Mouse (Mus musculus) neural tube, embryonic 14.5 days (tissue): ENCODE results near the gene Kcnq1. TPM values are rescaled to one million over a fixed set of nuclear protein-coding genes. Genes with fewer than 3 reads are reported as not detected.

Experiments used
- ATAC-seq: fragments of 200-750 bp; cut with Nextera tagmentation; 2 replicates; pipeline ENCODE4 v1.8.0; 2017; ENCODE audit warnings: low read depth, mild to moderate bottlenecking, moderate TSS enrichment, moderate library complexity
- H3K27ac ChIP-seq: fragments of 300-500 bp; sonication (generic); 2 replicates; pipeline ENCODE4 v1.5.1; 2014; ENCODE audit warnings: low read depth, mild to moderate bottlenecking, control low read depth, low read length, moderate library complexity, mixed read lengths
- H3K27me3 ChIP-seq: fragments of 300-500 bp; sonication (generic); 2 replicates; pipeline ENCODE4 v1.6.1; 2014; ENCODE audit warnings: low read length; ENCODE audit not compliant: control insufficient read depth, insufficient read depth
- H3K36me3 ChIP-seq: fragments of 300-500 bp; sonication (generic); 2 replicates; pipeline ENCODE4 v1.6.1; 2014; ENCODE audit warnings: low read length, mixed read lengths; ENCODE audit not compliant: control insufficient read depth, insufficient read depth
- H3K4me1 ChIP-seq: fragments of 300-500 bp; sonication (generic); 2 replicates; pipeline ENCODE4 v1.6.1; 2014; ENCODE audit warnings: low read length; ENCODE audit not compliant: control insufficient read depth, insufficient read depth
- H3K4me2 ChIP-seq: fragments of 300-500 bp; sonication (generic); 2 replicates; pipeline ENCODE4 v1.6.1; 2014; ENCODE audit warnings: mild to moderate bottlenecking, low read depth, low read length, control low read depth
- H3K4me3 ChIP-seq: fragments of 300-500 bp; sonication (generic); 2 replicates; pipeline ENCODE4 v1.5.1; 2014; ENCODE audit warnings: low read depth, low read length, control low read depth, mixed read lengths
- H3K9ac ChIP-seq: fragments of 300-500 bp; sonication (generic); replicated peaks from 2 replicates; pipeline ENCODE4 v1.6.1; 2014; ENCODE audit warnings: low read depth, mild to moderate bottlenecking, control low read depth, low read length, mixed read lengths
- H3K9me3 ChIP-seq: fragments of 300-500 bp; sonication (generic); 2 replicates; pipeline ENCODE4 v1.6.1; 2016; ENCODE audit warnings: low read length; ENCODE audit not compliant: control insufficient read depth
- WGBS: fragments of 180-500 bp; shearing (Covaris S2); extraction: QIAGEN DNeasy Blood & Tissue Kit; methylation state at CpG from one replicate; pipeline ENCODE4 v1.1.7; 2014; 5-methylcytosine and 5-hydroxymethylcytosine counted together
- polyA plus RNA-seq: library from polyadenylated mRNA; unstranded; fragments of >200 nt; fragmentation: Nextera tagmentation; extraction: Ambion mirVana; gene quantifications from 2 replicates; pipeline ENCODE4 v1.2.1, GENCODE M21; 2014

The Kcnq1 gene
- polyA plus RNA-seq, 1 experiment from 2014 or later, result 2.4 TPM

DNA sequence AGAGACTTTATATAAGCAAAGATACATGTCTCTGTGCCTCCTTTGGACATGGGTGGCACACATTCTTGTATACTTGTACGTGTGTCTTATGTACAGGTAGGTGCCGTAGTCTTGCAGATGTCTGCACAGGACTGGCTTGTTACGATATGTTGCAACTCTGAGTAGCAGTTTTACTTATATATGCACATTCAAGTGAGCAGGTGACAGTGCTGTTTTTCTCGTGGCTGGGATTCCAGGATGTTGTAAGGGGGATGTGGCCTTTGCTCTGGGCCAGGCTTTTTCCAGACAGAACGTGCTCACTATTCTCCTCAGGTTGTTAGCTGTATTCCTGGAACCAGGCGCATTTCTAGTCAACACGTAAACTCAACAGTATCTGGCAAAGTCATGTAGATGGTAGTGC lies 168.9 kb downstream of the Kcnq1 start:
- no peak overlapping the region for H3K4me3 ChIP-seq
- H3K9ac ChIP-seq, result no peak overlapping the region
- no peak overlapping the region for H3K4me2 ChIP-seq
- WGBS, result 87% methylated on average over 7 of the region's 7 CpGs
- H3K36me3 ChIP-seq, result no peaks in the 10 kb centered on the region
- no peak for ATAC-seq
- no peak overlapping the region for H3K27ac ChIP-seq
- H3K9me3 ChIP-seq, result no peaks in the 10 kb centered on the region; the same call in 1 of the 2 replicates
- H3K4me1 ChIP-seq, result no peaks in the 10 kb centered on the region
- H3K27me3 ChIP-seq, result no peaks in the 10 kb centered on the region

DNA sequence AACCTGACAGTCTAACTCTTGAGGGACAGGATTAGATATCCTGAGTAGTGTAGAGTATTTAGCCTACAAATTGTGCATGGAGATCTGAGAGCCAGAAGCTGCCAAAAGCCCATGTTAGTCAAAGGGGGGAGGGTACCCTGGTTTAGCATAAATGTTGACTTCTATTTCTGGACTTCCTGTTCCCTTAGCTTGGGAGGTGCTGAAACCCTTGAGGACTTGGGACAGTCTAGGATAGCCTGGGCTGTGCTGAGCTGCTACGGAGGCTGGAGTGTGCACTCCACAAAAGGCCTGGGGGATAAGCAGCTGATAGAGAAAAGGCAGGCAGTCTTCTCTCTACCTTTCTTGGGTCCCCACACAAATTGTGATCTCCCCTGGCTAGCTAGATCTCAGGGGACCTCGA lies 177.5 kb downstream of the Kcnq1 start:
- Histone ChIP-seq H3K36me3 (no peaks in the 10 kb centered on the region), H3K4me3 (no peak overlapping the region), H3K9ac (no peak overlapping the region), H3K4me1 (no peaks in the 10 kb centered on the region), H3K27ac (no peak overlapping the region), H3K9me3 (no peaks in the 10 kb centered on the region), H3K27me3 (no peaks in the 10 kb centered on the region), H3K4me2 (no peak overlapping the region)
- no peak for ATAC-seq
- WGBS, result 72% methylated on average over 2 of the region's 2 CpGs

DNA sequence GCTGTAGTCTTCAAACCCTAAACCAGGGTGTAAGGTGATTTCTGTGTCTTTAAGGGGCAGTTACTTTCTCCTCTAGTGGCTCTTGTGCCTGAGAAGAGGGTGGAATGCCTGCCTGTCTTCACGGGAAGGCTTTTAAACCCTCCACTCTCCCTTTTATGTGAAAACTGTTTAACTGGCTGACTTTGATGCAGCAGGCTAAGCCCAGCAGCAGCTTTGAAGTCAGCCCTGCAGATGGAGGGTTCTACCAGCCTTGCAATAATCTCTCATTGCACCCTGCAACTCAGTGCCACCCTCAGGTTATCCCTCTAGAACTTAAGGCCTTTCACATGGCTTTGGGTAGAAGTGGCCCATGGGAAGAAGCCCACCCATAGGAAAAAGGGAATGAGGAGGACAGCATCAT lies 178.7 kb downstream of the Kcnq1 start:
- Histone ChIP-seq H3K27ac (no peak overlapping the region), H3K27me3 (no peaks in the 10 kb centered on the region)
- WGBS, result 40% methylated on average over 1 of the region's 1 CpGs

GRCm38 (mm10) chr7:143285440-143285839 lies 179.3 kb downstream of the Kcnq1 start:
- 92% methylated on average over 3 of the region's 3 CpGs for WGBS
- no peaks in the 10 kb centered on the region for H3K36me3 ChIP-seq
- H3K4me2 ChIP-seq, result no peak overlapping the region
- H3K9me3 ChIP-seq, result no peaks in the 10 kb centered on the region
- H3K27me3 ChIP-seq, result no peaks in the 10 kb centered on the region
- no peak for ATAC-seq
- peaks cover 4% of the 10 kb centered on the region for H3K4me1 ChIP-seq
- H3K4me3 ChIP-seq, result no peak overlapping the region
- no peak overlapping the region for H3K9ac ChIP-seq
- H3K27ac ChIP-seq, result no peak overlapping the region

More for the DNA sequence above, 178.7 kb downstream of the Kcnq1 start:
- Histone ChIP-seq H3K4me1 (peaks cover under 1% of the 10 kb centered on the region), H3K9ac (no peak overlapping the region), H3K9me3 (no peaks in the 10 kb centered on the region), H3K4me2 (no peak overlapping the region), H3K36me3 (no peaks in the 10 kb centered on the region), H3K4me3 (no peak overlapping the region)
- ATAC-seq, result no peak

- Histone ChIP-seq H3K9me3 (no peaks in the 10 kb centered on the region), H3K4me2 (no peak overlapping the region), H3K36me3 (no peaks in the 10 kb centered on the region), H3K4me1 (peaks cover 8% of the 10 kb centered on the region), H3K27me3 (no peaks in the 10 kb centered on the region), H3K27ac (no peak overlapping the region), H3K4me3 (no peak overlapping the region), H3K9ac (no peak overlapping the region)
- 70% methylated on average over 8 of the region's 8 CpGs for WGBS
- no peak for ATAC-seq
Observed at GRCm38 (mm10) chr7:143286532-143287290, 180.5 kb downstream of the Kcnq1 start.

DNA sequence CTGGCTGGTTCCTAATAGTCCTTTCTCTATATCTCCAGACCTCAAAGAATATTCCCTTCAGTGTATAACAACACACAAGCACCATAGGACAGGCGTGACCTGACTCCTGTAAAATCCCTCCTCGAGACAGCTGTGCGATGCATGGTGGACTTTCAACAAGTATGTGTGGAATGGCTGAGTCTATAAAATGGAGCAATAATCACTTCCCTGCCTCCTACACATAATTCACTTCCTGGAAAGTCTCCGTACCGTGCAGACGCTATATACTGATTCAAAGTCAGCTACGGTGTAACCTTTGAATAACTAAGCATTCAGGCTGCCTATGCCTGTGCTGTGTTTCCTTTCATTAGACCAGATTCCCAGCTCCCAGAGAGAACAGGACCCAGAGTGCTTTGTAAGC lies 182.0 kb downstream of the Kcnq1 start:
- no peak for ATAC-seq
- WGBS, result 80% methylated on average over 7 of the region's 7 CpGs
- H3K4me1 ChIP-seq, result peaks cover 16% of the 10 kb centered on the region

DNA sequence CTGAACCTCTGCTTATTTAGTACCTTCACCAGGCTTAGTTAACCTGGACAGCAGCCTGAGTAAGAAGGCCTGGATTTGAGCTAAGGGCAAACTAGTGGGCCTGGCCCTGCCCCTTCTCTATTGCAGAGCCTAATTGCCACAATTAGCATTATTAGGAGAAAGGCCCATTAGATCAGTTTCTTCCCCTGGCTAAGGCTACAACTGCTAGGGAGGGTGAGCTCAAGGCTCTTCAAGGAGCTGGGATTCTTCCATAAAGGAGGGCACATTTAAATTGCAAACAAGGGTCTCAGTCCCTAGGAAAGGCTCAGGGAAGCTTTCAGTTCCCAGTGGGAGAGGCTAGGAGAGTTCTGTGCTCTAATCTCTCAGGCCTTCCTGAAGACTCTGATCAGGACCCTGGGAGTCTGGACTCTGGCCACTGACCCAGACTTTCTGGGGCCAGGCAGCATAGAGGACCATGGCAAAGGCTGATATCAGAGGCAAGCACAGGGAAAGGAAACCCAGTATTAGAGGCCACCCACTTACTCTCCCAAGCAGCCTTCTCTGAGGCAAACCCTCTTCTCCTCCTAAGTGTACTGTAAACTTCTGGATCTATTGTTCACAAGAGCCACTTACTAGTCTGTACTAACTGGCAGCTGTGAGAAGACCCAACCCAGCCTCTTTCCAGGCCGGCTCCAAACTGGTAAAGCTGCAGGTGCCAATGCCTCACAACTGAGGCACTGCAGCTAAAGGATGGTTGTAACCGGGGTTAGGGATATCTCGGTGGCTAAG lies 183.1 kb downstream of the Kcnq1 start:
- Histone ChIP-seq H3K27me3 (no peaks in the 10 kb centered on the region), H3K4me1 (peaks cover 19% of the 10 kb centered on the region), H3K4me2 (no peak overlapping the region), H3K36me3 (no peaks in the 10 kb centered on the region), H3K9me3 (no peaks in the 10 kb centered on the region), H3K9ac (no peak overlapping the region), H3K27ac (no peak overlapping the region), H3K4me3 (no peak overlapping the region)
- no peak for ATAC-seq
- 44% methylated on average over 3 of the region's 3 CpGs for WGBS

More for the DNA sequence above, 182.0 kb downstream of the Kcnq1 start:
- Histone ChIP-seq H3K9me3 (no peaks in the 10 kb centered on the region), H3K36me3 (no peaks in the 10 kb centered on the region), H3K27ac (no peak overlapping the region), H3K4me2 (no peak overlapping the region), H3K27me3 (no peaks in the 10 kb centered on the region), H3K4me3 (no peak overlapping the region), H3K9ac (no peak overlapping the region)

DNA sequence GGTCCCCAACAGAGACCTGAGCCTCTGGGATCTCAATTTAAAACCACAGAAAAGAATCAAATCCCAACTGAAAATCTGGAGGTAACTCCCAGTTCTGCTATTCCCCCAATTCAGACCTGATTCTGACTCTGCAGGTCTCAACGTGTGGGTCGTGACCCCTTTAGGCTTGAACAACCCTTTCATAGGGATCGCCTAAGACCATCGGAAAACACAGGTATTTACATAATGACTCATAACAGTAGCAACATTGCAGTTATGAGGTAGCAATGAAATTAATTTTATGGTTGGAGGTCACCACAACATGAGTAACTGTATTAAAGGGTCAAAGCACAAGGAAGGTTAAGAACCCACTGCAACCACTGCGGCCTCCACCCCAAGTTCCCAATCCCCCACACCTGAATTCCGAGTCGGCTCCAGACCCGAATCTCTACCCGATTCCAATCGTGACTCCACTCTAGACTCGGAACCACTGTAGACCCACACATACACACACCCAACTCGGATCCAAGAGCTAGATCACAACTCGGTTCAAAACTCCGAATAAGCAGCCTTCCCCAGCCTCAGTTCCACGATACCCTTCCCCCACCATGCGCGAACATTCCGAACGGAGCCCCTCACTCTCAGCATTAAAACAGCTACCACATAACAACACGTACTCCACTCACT lies 188.7 kb downstream of the Kcnq1 start:
- H3K27ac ChIP-seq, result peak overlapping the region; percentile 70
- no peak for ATAC-seq
- H3K4me3 ChIP-seq, result peak overlapping the region; percentile 53
- H3K36me3 ChIP-seq, result no peaks in the 10 kb centered on the region
- H3K9me3 ChIP-seq, result no peaks in the 10 kb centered on the region
- H3K4me2 ChIP-seq, result peak overlapping the region; percentile 56
- peaks cover 19% of the 10 kb centered on the region for H3K4me1 ChIP-seq
- 42% methylated on average over 20 of the region's 20 CpGs for WGBS
- H3K9ac ChIP-seq, result peak overlapping the region; percentile 70
- no peaks in the 10 kb centered on the region for H3K27me3 ChIP-seq
